Mouse (Mus musculus): ENCODE results near the gene Cox5a.

GRCm38 (mm10) chr9:57558625-57559024 is 37.6 kb downstream of the Cox5a start:
- TF ChIP-seq CTCF (IDR thresholded peaks at IDR 0.05; ENCODE audit: low read depth) (no peak), EP300 (IDR thresholded peaks at IDR 0.05; ENCODE audit: low read depth) (no peak)

Data from liver, postnatal 0 days (tissue).